Mouse (Mus musculus) monocyte, adult 2 months (primary cell): ENCODE results near the gene Prdx4.
A peak's percentile ranks its signal among the peaks of the same experiment; 100 is the strongest.
"Not testable (repeated sequence)": the region's sequence is repeated elsewhere in the genome, so short reads cannot be mapped to it uniquely, and the experiment has no call there.

Experiments
- DNase-seq, 2 experiments: peaks; one replicate each; pipeline ENCODE4 v3.0.0; 2022; ENCODE audit warnings: low spot score in 2 of 2, low read depth in 1 of 2

Prdx4 gene

GRCm38 (mm10) chrX:155340654-155341053 lies at the start of gene Prdx4:
Gene Prdx4 (minus strand): TSS chrX:155340754.
- DNase-seq, result no peak

DNA sequence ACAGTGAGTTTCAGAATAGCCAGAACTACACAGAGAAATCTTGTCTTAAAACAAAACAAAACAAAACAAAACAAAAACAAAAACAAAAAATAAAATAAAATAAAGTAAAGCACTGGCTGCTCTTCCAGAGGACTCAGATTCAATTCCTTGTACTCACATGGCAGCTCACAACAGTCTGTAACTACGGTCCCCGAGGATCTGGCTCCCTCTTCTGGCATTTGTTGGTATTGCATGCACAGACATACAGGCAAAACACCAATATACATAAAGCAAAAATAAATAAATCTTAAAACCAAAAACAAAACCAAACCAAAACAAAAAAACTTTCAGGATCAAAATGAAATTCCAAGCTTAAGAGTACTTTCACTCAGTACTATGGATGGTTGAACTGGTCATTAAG lies 36.0 kb upstream of the Prdx4 start:
- DNase-seq, result peak in 1 of 2 experiments; percentile 7

DNA sequence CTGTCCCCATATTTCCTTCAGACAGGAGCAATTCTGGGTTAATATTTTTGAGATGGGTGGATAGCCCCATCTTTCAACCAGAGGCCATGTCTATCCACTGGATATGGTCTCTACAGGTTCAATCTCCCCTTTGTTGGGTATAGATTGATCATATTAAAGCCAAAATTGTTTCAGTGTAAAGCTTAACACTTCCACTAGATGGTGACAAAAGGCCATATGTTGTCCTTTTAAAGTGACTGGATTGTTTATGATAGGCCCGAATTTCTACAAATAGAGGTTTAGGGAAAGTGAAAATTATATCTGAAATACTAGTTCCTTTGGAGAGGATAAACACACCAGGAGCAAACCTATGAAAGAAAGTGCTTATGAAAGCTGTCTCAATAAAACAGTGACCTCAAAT lies 34.9 kb upstream of the Prdx4 start:
- DNase-seq, result no peak

DNA sequence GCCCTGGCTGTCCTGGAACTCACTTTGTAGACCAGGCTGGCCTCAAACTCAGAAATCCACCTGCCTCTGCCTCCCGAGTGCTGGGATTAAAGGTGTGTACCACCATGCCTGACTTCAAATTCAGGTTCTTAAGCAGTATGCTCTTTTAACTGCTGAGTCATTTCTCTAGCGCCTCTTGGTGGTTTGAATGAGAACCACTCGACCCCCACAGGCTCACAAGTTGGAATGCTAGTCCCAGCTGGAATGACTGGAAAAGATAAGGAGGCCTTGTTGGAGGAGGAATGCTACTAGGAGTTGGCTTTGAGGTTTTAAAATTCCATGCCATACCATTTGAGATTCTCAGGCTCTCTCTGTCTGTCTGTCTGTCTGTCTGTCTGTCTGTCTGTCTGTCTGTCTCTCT lies 29.6 kb upstream of the Prdx4 start:
- DNase-seq, result not testable (repeated sequence)

GRCm38 (mm10) chrX:155365095-155365494 lies 24.5 kb upstream of the Prdx4 start:
- no peak for DNase-seq

- DNase-seq, result no peak
Measured at GRCm38 (mm10) chrX:155346249-155346648, 5.7 kb upstream of the Prdx4 start.

GRCm38 (mm10) chrX:155337905-155338721 lies 2.4 kb downstream of the Prdx4 start:
- DNase-seq, result peak; percentile 24 to 50

- no peak for DNase-seq
Measured at GRCm38 (mm10) chrX:155337567-155337904, 3.0 kb downstream of the Prdx4 start.

DNA sequence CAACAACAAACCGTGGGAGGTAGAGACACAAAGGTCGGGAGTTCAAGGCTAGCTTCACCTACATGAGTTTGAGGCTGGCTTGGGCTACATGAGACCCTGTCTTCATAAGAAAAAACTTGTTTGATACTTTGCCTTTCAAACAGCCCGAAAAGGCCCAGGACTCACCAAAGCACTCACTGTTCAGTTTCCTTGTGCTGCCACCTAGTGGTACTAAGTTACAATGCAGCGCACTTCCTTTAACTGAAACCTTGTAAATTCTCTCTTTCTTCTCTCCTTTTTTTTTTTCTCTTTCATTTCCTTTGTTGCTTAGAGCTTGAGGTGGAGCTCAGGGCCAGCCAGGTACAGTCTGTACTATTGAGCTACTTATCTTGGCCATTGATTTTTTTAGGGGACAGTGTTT lies 22.5 kb downstream of the Prdx4 start:
- no peak for DNase-seq

DNA sequence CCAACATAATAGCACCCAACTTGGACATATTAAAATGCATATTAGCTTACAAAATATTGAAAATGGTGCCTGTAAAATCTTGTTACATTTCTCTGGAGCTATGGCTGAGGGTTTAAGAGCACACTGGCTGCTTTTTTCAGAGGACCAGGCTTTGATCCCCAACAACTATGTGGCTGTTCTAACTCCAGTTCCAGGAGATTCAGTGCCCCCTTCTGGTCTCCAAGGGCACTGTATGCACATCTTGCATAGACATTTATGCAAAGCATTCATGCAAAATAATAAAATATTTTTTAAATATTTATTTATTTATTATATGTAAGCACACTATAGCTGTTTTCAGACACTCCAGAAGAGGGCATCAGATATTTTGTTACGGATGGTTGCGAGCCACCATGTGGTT lies 34.2 kb downstream of the Prdx4 start:
- DNase-seq, result no peak

- no peak for DNase-seq
Measured at GRCm38 (mm10) chrX:155280427-155281044, 60.0 kb downstream of the Prdx4 start.

- DNase-seq, result no peak
Measured at GRCm38 (mm10) chrX:155278483-155278882, 62.1 kb downstream of the Prdx4 start.
